Comparison of ENCODE assay signal across 21 mouse cellular contexts in the genomic region with DNA sequence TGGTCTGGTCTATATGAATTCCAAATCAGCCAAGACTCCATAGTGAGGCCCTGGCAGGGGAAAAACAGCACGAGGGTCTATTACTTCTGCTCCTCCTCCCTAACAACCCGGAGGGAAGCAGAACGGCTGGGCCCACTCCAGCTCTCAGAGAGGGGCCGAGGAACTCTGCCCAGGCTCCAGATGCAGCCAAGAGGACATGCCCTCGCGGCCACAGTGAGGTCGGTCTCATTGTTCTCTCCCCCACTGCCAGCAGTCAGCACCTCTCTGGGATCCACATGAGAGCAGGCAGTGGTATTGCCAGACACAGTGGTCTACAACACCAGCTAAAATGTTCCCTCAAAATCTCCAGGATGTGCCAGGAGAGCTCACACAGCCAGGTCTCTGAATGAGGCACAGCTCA. TPM values are rescaled to one million over a fixed set of nuclear protein-coding genes. Genes with fewer than 3 reads are reported as not detected.
A peak's percentile ranks its signal among the peaks of the same experiment; 100 is the strongest.
DNase-seq lines count a peak whose midpoint lies in the region; ATAC-seq and TF ChIP-seq lines count a peak whose summit lies in the region.
"Had no signal": no experiment of that assay in that cellular context is flagged by ENCODE, and none has a peak within 500 bp of the region (broad histone marks: within the 10 kb centered on the region; RNA-seq: fewer than 3 reads in every experiment).

No protein-coding gene starts in this region.

- H3K4me2 ChIP-seq in hindbrain, postnatal 0 days (ENCODE audit: low read depth, low read length), result no peak overlapping the region
- H3K4me2 ChIP-seq in hindbrain, embryonic 12.5 days (replicated peaks), result no peak overlapping the region
- H3K4me2 ChIP-seq: forebrain, embryonic 13.5 days; heart, embryonic 12.5 days; hindbrain, embryonic 13.5 days had no signal

- H3K9me3 ChIP-seq in hindbrain, postnatal 0 days (ENCODE audit: low read length), result no peaks in the 10 kb centered on the region
- H3K9me3 ChIP-seq in hindbrain, embryonic 12.5 days (replicated peaks), result no peaks in the 10 kb centered on the region
- H3K9me3 ChIP-seq: embryonic facial prominence, embryonic 10.5 days; forebrain, embryonic 13.5 days; G1E; heart, embryonic 12.5 days; hindbrain, embryonic 13.5 days had no signal

- DNase-seq in cerebellum, adult 11-12 months, result peak; percentile 45
- peak; percentile 42 for DNase-seq in gastrocnemius, adult 2 months
- no peak for DNase-seq in gastrocnemius, adult 18-20 months (ENCODE audit: low spot score)
- DNase-seq in hindbrain, postnatal 0 days (ENCODE audit: low spot score), result peak; percentile 49
- DNase-seq in cerebellum, postnatal 14 days, result peak; percentile 49 to 65
- no peak for DNase-seq in layer of hippocampus, adult 2 months (ENCODE audit: low spot score in 2 of 2)
- DNase-seq: adrenal gland, postnatal 10 days; B cell, adult 2 months; forebrain, postnatal 0 days; gastrocnemius, postnatal 36 days; heart, postnatal 36 days; kidney, adult 2 months had no signal

- 35% methylated on average over 7 of the region's 7 CpGs for WGBS in hindbrain, postnatal 0 days
- 85% methylated on average over 7 of the region's 7 CpGs for WGBS in hindbrain, embryonic 12.5 days

- H3K4me3 ChIP-seq in gastrocnemius, adult 2 months, result no peak overlapping the region
- no peak overlapping the region for H3K4me3 ChIP-seq in hindbrain, postnatal 0 days (ENCODE audit: low read length)
- H3K4me3 ChIP-seq in hindbrain, embryonic 12.5 days, result no peak overlapping the region
- no peak overlapping the region for H3K4me3 ChIP-seq in layer of hippocampus, adult 2 months
- H3K4me3 ChIP-seq: embryonic facial prominence, embryonic 10.5 days; forebrain, embryonic 13.5 days; heart, embryonic 12.5 days; hindbrain, embryonic 13.5 days had no signal

- H3K9ac ChIP-seq in hindbrain, postnatal 0 days (replicated peaks; ENCODE audit: low read length), result no peak overlapping the region
- H3K9ac ChIP-seq in hindbrain, embryonic 12.5 days, result no peak overlapping the region
- H3K9ac ChIP-seq: forebrain, embryonic 13.5 days; forebrain, postnatal 0 days; heart, embryonic 12.5 days; hindbrain, embryonic 13.5 days had no signal

- peaks cover 8% of the 10 kb centered on the region; the same call in 1 of the 2 replicates for H3K36me3 ChIP-seq in hindbrain, postnatal 0 days (ENCODE audit: insufficient read depth, low read length)
- H3K36me3 ChIP-seq in hindbrain, embryonic 12.5 days, result peaks cover 27% of the 10 kb centered on the region

- peak overlapping the region; percentile 91 for H3K27ac ChIP-seq in gastrocnemius, adult 2 months
- H3K27ac ChIP-seq in hindbrain, postnatal 0 days, result no peak overlapping the region
- H3K27ac ChIP-seq in hindbrain, embryonic 12.5 days, result no peak overlapping the region
- no peak overlapping the region for H3K27ac ChIP-seq in layer of hippocampus, adult 2 months
- H3K27ac ChIP-seq: embryonic facial prominence, embryonic 10.5 days; forebrain, embryonic 13.5 days; hindbrain, embryonic 13.5 days had no signal

- H3K27me3 ChIP-seq in hindbrain, postnatal 0 days (ENCODE audit: insufficient read depth, low read length), result no peaks in the 10 kb centered on the region
- no peaks in the 10 kb centered on the region for H3K27me3 ChIP-seq in hindbrain, embryonic 12.5 days
- H3K27me3 ChIP-seq: forebrain, embryonic 13.5 days; heart, embryonic 12.5 days; hindbrain, embryonic 13.5 days had no signal

- intact Hi-C loops in gastrocnemius, adult 2 months (cut with DNase I), result no loop called here

- TF ChIP-seq CTCF in gastrocnemius, adult 2 months (IDR thresholded peaks at IDR 0.05), result no peak
- no peak for TF ChIP-seq CTCF in hindbrain, postnatal 0 days (IDR thresholded peaks at IDR 0.05; ENCODE audit: low read depth)
- TF ChIP-seq CTCF in layer of hippocampus, adult 2 months (conservative IDR thresholded peaks at IDR 0.05), result no peak

- no peak for ATAC-seq in cerebellum, adult (ENCODE audit: insufficient number of reproducible peaks, low FRiP score, low TSS enrichment)
- ATAC-seq in hindbrain, postnatal 0 days, result peak; percentile 43; the same call in 1 of the 2 replicates
- ATAC-seq in hindbrain, embryonic 12.5 days (ENCODE audit: low FRiP score), result no peak
- ATAC-seq: CD4-positive, CD25-positive, alpha-beta regulatory T cell, adult 4 months; forebrain, embryonic 13.5 days; forebrain, postnatal 0 days; intestine, embryonic 16.5 days had no signal

- H3K4me1 ChIP-seq in hindbrain, postnatal 0 days (ENCODE audit: insufficient read depth, low read length), result no peaks in the 10 kb centered on the region
- no peaks in the 10 kb centered on the region for H3K4me1 ChIP-seq in hindbrain, embryonic 12.5 days
- H3K4me1 ChIP-seq: embryonic facial prominence, embryonic 10.5 days; forebrain, embryonic 13.5 days; heart, embryonic 12.5 days; hindbrain, embryonic 13.5 days had no signal

RNA-seq across cellular contexts. Expression of gene Fam53a, which starts 22.8 kb away (rescaled TPM):
- total RNA-seq in gastrocnemius, adult 2 months (2021), result 10 to 100 TPM; 59.4 to 68.6 TPM
- total RNA-seq in gastrocnemius, adult 18-20 months (2021), result 10 to 100 TPM; 57.4 to 66.2 TPM
- 22.9 and 48.1 TPM in 2 replicates for total RNA-seq in hindbrain, postnatal 0 days (2014; rRNA removed)
- 26.4 and 27.6 TPM in 2 replicates for polyA plus RNA-seq in hindbrain, postnatal 0 days (2015; fragmentation: Nextera tagmentation; extraction: Ambion mirVana)
- 42.3 and 50.8 TPM in 2 replicates for polyA plus RNA-seq in hindbrain, embryonic 12.5 days (2016; fragmentation: Nextera tagmentation; extraction: Ambion mirVana)
- total RNA-seq in layer of hippocampus, adult 2 months (2021), result 10 to 100 TPM; 25.2 to 29.5 TPM

RNA-seq across cellular contexts. Expression of gene Gm9903, which starts 23.1 kb away (rescaled TPM):
- under 1 TPM in 1 of 2 experiments, not detected in 1; 0.64 TPM for total RNA-seq in gastrocnemius, adult 2 months (2021)
- total RNA-seq in gastrocnemius, adult 18-20 months (2021), result under 1 TPM; 0.34 to 0.38 TPM
- 0.89 and 2.1 TPM in 2 replicates for total RNA-seq in hindbrain, postnatal 0 days (2014; rRNA removed)
- 0.21 and 0.66 TPM in 2 replicates for polyA plus RNA-seq in hindbrain, postnatal 0 days (2015; fragmentation: Nextera tagmentation; extraction: Ambion mirVana)
- 0.35 and 1.3 TPM in 2 replicates for polyA plus RNA-seq in hindbrain, embryonic 12.5 days (2016; fragmentation: Nextera tagmentation; extraction: Ambion mirVana)
- total RNA-seq in layer of hippocampus, adult 2 months (2021), result under 1 TPM; 0.90 to 0.98 TPM
- polyA plus RNA-seq: G1E had no signal

RNA-seq across cellular contexts. Expression of gene Slbp, which starts 45.7 kb away (rescaled TPM):
- total RNA-seq in gastrocnemius, adult 2 months (2021), result 1 to 10 TPM; 6.3 to 7.7 TPM
- 1 to 10 TPM; 5.7 to 8.1 TPM for total RNA-seq in gastrocnemius, adult 18-20 months (2021)
- 66.0 and 67.4 TPM in 2 replicates for total RNA-seq in hindbrain, postnatal 0 days (2014; rRNA removed)
- 128 and 132 TPM in 2 replicates for polyA plus RNA-seq in hindbrain, postnatal 0 days (2015; fragmentation: Nextera tagmentation; extraction: Ambion mirVana)
- polyA plus RNA-seq in hindbrain, embryonic 12.5 days (2016; fragmentation: Nextera tagmentation; extraction: Ambion mirVana), result 182 and 186 TPM in 2 replicates
- total RNA-seq in layer of hippocampus, adult 2 months (2021), result 10 to 100 TPM; 20.5 to 21.5 TPM

RNA-seq across cellular contexts. Expression of gene Tacc3, which starts 51.3 kb away (rescaled TPM):
- 1 to 10 TPM in 1 of 2 experiments, under 1 TPM in 1; 0.97 to 1.3 TPM for total RNA-seq in gastrocnemius, adult 2 months (2021)
- 1 to 10 TPM; 1.3 to 1.7 TPM for total RNA-seq in gastrocnemius, adult 18-20 months (2021)
- total RNA-seq in hindbrain, postnatal 0 days (2014; rRNA removed), result 19.2 and 30.0 TPM in 2 replicates
- 39.0 and 49.1 TPM in 2 replicates for polyA plus RNA-seq in hindbrain, postnatal 0 days (2015; fragmentation: Nextera tagmentation; extraction: Ambion mirVana)
- polyA plus RNA-seq in hindbrain, embryonic 12.5 days (2016; fragmentation: Nextera tagmentation; extraction: Ambion mirVana), result 161 TPM in 2 replicates
- 1 to 10 TPM; 5.7 to 7.9 TPM for total RNA-seq in layer of hippocampus, adult 2 months (2021)

RNA-seq across cellular contexts. Expression of gene Tmem129, which starts 51.6 kb away (rescaled TPM):
- 10 to 100 TPM in 1 of 2 experiments, 1 to 10 TPM in 1; 9.0 to 11.7 TPM for total RNA-seq in gastrocnemius, adult 2 months (2021)
- 1 to 10 TPM; 8.4 TPM for total RNA-seq in gastrocnemius, adult 18-20 months (2021)
- 36.9 and 39.3 TPM in 2 replicates for total RNA-seq in hindbrain, postnatal 0 days (2014; rRNA removed)
- 22.0 and 23.6 TPM in 2 replicates for polyA plus RNA-seq in hindbrain, postnatal 0 days (2015; fragmentation: Nextera tagmentation; extraction: Ambion mirVana)
- 33.3 and 33.8 TPM in 2 replicates for polyA plus RNA-seq in hindbrain, embryonic 12.5 days (2016; fragmentation: Nextera tagmentation; extraction: Ambion mirVana)
- 10 to 100 TPM; 24.0 to 25.2 TPM for total RNA-seq in layer of hippocampus, adult 2 months (2021)

Comparison
In these comparisons a context has a peak if more than half of its experiments do, and no peak if none do; other contexts are left out.
1. DNase-seq: peak in cerebellum, adult 11-12 months (single experiment), gastrocnemius, adult 2 months (single experiment), hindbrain, postnatal 0 days (single experiment) and cerebellum, postnatal 14 days (2 of 2); none in gastrocnemius, adult 18-20 months (single experiment) and layer of hippocampus, adult 2 months (0 of 2).